Mouse (Mus musculus): Measurements from ENCODE around the gene Dync1h1.
"Not testable (repeated sequence)": the region's sequence is repeated elsewhere in the genome, so short reads cannot be mapped to it uniquely, and the experiment has no call there.

Dync1h1 gene

GRCm38 (mm10) chr12:110606161-110606560 lies 4.9 kb downstream of the Dync1h1 start:
- no peak for DNase-seq (ENCODE audit: low read depth, low spot score)

DNA sequence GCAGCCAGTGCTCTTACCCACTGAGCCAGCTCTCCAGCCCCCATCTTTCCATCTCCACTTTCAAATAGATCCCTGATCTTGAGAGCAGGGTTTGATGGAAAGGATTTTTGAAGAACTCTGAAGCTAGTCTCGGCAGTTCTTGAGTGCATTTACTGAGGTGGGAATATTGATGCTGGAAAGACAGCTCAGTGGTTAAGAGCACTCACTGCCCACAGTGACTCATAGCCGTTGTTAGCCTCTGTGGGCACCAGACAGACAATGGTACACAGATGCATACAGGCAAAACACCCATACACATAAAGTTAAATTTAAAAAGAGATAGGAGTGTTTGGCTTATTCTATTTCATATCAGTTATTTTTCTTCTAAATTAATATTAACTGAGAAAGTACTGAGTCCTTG lies 5.4 kb downstream of the Dync1h1 start:
- DNase-seq (ENCODE audit: low read depth, low spot score) = no peak

DNA sequence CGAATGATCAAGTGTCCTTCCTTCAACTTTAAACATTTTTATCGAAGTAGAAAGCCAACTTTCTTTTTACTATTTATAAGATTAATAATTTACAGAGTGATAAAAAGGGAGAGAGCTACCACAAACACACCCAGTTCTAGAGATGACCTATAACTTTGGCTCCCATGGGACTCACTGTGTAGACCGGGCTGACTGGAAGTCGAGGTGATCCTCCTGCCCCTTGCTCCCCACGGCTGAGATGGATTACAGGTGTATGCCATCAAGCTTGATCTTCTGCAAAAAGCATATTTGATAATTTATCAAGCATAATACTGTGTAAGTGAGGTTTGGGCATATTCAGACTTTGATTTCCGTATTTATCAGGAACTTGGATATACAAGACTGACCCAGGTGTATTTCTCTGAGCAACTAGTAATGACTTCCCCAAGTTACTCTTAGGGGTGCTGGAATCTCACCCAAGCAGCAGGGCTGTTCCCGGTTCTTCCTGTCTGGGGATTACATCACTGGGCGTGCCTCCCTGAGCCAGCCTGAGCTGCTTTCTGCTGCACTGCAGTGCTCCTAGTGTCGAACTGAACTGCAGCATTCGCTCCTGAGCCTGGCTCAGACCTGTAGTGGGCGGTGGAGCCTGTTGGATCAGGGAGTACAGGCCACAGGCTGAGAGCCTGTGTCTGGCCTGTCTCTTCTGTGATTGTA lies 7.4 kb downstream of the Dync1h1 start:
- no peak for DNase-seq (ENCODE audit: low read depth, low spot score)

GRCm38 (mm10) chr12:110609153-110609497 lies 7.9 kb downstream of the Dync1h1 start:
- DNase-seq (ENCODE audit: low read depth, low spot score) = no peak

- DNase-seq (ENCODE audit: low read depth, low spot score) = no peak
These were observed 9.5 kb downstream of the Dync1h1 start for GRCm38 (mm10) chr12:110610713-110611112.

DNA sequence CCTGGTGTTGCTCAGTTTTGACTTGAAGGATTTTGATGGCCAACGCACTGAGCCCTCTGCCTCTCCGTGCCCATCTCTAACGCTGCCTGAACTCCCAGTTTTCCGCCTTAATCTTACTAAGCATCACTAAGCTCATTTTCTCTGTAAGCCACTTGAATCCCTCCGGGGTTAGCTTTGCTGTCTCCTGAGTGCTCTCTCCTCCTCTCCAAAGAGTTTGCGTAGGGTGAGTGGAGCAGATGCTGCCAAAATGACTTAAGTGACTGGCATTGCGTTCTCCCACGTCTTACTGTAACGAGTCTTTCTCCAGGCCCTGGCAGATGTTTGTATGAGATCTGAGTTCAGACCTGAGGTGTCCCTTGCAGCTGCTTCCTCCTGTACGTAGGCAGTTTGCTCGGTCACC lies 28.8 kb downstream of the Dync1h1 start:
- DNase-seq (ENCODE audit: low read depth, low spot score) = no peak

- DNase-seq (ENCODE audit: low read depth, low spot score) = no peak
These were observed 35.0 kb downstream of the Dync1h1 start for GRCm38 (mm10) chr12:110636293-110636692.

- DNase-seq (ENCODE audit: low read depth, low spot score) = no peak
These were observed 36.4 kb downstream of the Dync1h1 start for GRCm38 (mm10) chr12:110637507-110638114.

DNA sequence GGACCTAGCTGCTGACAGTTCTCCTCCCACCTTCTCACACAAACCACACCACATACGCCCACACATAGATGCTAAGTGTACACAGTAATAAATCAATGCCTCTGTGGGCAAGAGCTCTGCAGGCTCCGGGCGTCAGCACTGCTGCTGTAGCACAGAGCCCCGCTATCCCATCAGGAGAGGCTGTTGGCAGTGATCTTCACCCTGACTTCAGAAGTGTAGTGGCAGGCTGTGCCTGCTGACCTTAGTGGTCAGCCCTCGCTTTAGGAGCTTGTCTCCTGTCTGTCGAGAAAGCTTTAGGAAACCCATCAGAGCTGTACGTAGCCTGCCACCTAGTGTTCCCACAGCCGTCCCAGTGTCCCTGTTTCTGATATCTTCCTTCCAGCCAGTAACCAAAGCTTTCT lies 49.0 kb downstream of the Dync1h1 start:
- no peak for DNase-seq (ENCODE audit: low read depth, low spot score)

- no peak for DNase-seq (ENCODE audit: low read depth, low spot score)
These were observed 50.2 kb downstream of the Dync1h1 start for GRCm38 (mm10) chr12:110651464-110651863.

DNA sequence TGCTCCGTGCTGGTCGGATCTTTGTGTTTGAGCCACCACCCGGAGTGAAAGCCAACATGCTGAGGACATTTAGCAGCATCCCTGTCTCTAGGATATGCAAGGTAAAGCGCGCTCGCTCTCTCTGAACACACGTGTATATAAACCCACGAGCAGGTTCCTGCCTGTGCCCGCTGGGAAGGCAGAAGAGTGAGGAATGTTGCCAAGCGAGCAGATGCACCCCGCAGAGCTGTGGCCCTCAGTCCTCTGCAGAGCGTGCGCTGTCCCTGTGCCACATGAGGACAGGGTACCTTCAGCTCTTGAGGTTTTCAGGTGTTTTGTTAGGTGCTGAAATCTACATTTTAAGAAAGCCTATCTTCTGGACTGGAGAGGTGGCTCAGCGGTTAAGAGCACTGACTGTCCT lies 60.5 kb downstream of the Dync1h1 start:
- DNase-seq (ENCODE audit: low read depth, low spot score) = no peak

DNA sequence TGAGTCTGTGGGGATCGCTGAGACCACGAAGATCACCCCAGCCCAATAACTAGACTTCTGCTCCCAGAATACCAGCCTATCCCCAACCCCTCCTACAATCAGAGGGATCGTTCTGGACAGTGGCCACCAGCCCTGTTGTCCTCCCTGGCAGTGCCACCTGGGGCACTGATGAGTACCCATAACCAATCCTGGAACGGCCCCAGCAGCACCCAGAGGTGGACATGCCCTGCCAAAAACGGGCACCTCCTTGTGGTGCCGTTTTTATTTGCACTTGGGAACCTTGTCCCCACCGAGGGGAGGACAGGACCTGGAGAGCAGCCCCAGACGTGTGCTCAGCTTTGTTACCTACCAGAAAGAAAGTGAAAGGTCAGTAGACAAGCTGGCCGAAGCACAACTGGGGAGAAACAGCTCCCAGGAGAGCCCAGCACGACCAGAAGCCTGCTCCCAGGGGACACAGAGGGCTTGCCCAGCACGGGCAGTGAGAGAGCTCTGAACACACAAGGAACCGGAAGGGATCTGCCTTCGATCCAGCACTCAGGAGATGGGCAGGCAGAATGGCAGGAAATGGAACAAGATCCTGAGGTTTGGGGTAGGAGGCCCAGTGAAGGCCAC lies 66.3 kb downstream of the Dync1h1 start:
- no peak for DNase-seq (ENCODE audit: low read depth, low spot score)

DNA sequence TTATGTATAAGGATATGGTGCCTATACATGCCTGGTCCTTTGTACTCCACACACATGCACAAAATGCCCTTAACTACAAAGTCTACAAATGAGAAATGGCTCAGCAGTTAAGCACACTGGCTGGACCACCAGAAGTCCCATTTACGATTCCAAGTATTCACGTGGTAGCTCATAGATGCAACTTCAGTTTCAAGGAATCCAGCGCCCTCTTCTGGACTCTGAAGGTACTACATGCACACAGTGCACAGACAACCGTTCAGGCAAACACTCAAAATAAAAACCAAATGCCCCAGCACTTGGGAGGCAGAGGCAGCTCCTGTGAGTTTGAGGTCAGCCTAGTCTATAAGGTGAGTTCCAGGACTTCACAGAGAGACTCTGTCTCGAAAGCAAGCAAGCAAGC lies 73.0 kb downstream of the Dync1h1 start:
- no peak for DNase-seq (ENCODE audit: low read depth, low spot score)

DNA sequence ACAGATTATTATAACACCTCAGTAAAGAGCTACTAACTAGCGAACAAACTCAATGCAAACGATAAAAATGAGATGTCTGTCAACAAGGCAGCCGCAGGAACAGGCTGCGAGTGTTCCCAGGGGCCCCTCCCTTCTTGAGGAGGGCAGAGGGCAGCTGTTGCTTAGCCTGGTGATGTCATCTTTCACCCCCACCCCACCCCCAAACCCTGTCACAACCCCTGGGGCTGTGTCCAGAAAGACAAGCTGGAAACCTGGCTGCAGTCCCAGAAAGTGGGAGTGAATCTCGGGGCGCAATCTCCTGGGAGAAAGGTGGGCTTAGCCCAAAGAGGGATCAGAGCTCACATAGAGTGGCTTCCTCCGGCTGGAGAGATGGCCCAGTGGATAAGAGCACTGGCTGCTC lies 79.9 kb downstream of the Dync1h1 start:
- DNase-seq (ENCODE audit: low read depth, low spot score) = no peak

DNA sequence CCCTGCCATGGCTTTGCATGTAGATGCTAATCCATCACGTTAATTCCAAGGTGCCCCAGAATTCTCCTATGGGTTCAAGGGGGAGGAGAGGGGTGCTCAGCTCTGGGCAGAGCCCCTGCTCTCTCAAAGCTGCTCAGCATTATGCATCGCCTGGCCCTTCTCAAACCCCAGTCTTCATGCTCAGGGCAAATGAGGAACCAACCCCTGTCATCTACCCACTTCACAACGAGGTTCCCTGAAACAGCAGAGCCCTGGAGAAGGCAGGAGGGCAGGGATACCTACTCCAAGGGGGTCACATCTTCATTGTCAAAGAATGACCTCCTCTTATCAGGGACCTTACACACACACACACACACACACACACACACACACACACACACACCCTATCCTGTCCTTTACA lies 80.6 kb downstream of the Dync1h1 start:
- DNase-seq (ENCODE audit: low read depth, low spot score) = no peak

DNA sequence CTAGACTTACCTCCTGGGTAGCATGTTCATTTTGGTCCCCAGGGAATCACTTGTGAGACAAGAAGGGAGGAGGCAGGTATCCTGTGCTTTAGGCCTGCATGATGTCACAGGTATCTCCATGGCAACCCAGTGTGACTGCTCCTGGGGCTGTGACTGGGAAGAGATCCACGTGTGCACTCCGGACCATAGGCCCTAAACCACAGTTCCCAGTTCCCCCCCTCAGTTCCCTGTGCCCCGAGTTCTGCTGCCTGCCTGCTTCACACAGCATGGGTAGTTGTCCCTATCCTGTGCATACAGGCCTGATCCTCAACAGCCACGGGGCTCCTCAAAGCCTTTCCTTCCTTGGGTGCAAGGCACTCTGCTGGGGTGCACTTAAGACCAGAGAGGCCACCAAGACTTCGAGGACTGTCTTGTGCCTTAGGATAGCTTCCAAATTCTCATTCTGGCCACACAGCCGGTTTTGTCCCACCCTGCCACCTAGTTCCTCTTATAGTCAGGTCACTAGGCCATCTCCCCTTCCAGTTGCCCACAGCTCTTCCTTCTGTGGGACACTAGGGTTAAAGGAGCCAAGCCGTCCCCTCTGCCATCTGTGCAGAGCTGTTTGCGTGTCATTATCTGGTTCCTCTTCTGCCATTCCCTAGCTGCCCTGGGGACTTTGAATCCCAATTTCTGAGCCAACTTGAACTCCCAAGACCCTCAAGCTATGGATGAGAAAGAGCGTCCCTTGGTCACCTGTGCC lies 81.5 kb downstream of the Dync1h1 start, which contains the start of gene 1700001K19Rik:
Gene 1700001K19Rik (minus strand): TSS at position 59 of the 739 bp plus-strand sequence.
- DNase-seq (ENCODE audit: low read depth, low spot score) = no peak

DNA sequence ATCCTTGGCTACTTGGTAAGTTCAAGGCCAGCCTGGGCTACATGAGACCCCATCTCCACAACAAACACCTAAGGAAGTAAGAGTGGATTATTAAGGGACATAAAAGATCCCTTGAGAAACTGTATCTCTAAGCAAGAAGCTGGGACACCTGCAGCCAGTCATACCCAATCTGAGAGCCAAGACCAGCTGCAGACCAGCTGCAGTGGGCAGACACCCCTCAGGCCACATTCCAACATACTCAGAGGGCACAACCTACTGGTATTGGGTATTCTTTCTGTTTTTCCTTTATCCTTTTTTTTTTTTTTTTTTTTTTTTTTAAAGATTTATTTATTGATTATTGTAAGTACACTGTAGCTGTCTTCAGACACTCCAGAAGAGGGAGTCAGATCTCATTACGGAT lies 82.3 kb downstream of the Dync1h1 start:
- no peak for DNase-seq (ENCODE audit: low read depth, low spot score)

DNA sequence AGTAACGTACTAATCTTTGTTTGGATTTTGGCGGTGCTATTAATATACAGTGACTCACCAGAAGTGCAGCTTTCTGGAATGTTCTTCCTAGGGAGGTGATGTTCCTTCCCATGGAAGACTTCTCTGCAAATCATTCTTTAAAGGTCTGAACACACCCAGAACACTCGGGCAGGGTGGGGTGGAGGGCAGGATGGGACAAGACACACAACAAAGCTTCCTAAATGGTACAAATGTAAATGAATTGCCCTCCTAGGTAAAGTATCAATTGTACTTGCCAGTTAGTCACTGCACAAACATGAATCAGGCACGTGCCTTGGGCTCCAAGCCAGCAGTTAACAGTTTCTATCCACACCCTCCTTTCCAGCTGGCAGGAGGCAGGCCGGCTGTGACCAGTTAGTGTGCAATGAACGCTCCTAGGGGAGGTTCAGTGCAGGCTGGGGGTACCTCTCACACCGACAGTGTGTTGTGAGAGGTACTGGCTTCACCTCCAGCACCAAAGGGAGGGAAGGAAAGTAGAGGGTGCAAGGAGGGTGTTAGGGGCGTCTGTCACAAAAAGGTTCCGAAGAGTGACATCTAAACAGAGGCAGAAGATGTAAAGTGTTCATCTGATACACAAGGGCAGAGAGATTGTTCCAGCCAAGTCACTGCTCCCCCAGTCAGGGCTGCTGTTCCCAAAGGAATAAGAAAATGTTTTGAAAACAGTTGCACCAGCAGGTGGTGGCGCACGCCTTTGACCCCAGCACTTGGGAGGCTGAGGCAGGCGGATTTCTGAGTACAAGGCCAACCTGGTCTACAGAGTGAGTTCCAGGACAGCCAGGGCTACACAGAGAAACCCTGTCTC lies 86.9 kb downstream of the Dync1h1 start:
- no peak for DNase-seq (ENCODE audit: low read depth, low spot score)

- not testable (repeated sequence) for DNase-seq (ENCODE audit: low read depth, low spot score)
These were observed 87.7 kb downstream of the Dync1h1 start for GRCm38 (mm10) chr12:110688921-110689320.

DNA sequence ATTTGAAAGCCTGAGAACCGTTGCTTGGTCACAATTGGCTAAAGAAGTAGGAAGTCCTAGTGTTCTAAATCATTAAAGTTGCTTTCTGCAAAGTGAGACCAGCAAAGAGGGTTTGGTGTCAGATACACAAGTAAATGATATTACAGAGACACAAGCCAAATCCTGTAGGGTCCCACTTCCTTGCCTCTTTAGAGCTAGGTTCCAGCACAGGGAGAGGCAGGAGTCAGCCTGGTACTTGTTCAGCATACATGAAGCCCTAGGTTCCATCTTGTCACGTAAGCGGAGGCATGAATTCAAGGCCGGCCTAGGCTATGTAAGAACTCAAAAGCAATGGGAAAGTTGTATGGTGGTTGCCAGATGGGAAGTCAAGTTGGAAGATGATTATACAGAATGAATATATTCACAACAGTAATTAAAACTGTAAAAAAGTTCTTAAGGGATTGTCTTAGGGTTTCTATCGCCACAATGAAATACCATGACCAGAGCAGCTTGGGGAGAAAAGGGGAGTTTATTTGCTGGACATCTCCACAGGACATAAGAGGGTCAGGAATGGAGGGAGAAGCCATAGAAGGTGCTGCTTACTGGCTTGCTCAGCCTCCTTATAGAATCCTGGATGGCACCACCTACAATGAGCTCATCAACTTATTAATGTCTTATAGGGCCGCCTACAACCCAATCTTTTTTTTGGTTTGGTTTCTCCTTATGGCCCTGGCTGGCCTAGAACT lies 88.8 kb downstream of the Dync1h1 start:
- DNase-seq (ENCODE audit: low read depth, low spot score) = no peak

GRCm38 (mm10) chr12:110693378-110693777 lies 92.1 kb downstream of the Dync1h1 start:
- DNase-seq (ENCODE audit: low read depth, low spot score) = not testable (repeated sequence)

All from embryo, embryonic 11.5 days (tissue).